Mouse (Mus musculus): ENCODE results near the gene Bicc1. TPM values are rescaled to one million over a fixed set of nuclear protein-coding genes. Genes with fewer than 3 reads are reported as not detected.

Gene Bicc1
- polyA plus RNA-seq, 1 experiment from 2014 or later = 5.2 TPM

- DNase-seq (ENCODE audit: low spot score) = no peak
- H3K27ac ChIP-seq (replicated peaks) = no peak overlapping the region
- peaks cover 4% of the 10 kb centered on the region; the same call in 1 of the 2 replicates for H3K4me1 ChIP-seq
- WGBS = 83% methylated on average over 11 of the region's 11 CpGs
- no peaks in the 10 kb centered on the region for H3K27me3 ChIP-seq (replicated peaks; ENCODE audit: low read depth, poor library complexity, severe bottlenecking)
- no peaks in the 10 kb centered on the region for H3K9me3 ChIP-seq
- no peak overlapping the region for H3K4me3 ChIP-seq
- no peaks in the 10 kb centered on the region for H3K36me3 ChIP-seq (replicated peaks)
These were observed 258.2 kb downstream of the Bicc1 start for GRCm38 (mm10) chr10:70901193-70901875.

- H3K9me3 ChIP-seq = no peaks in the 10 kb centered on the region
- no peak overlapping the region for H3K4me3 ChIP-seq
- H3K4me1 ChIP-seq = no peaks in the 10 kb centered on the region
- WGBS = 84% methylated on average over 8 of the region's 8 CpGs
- no peaks in the 10 kb centered on the region for H3K27me3 ChIP-seq (replicated peaks; ENCODE audit: low read depth, poor library complexity, severe bottlenecking)
- H3K36me3 ChIP-seq (replicated peaks) = no peaks in the 10 kb centered on the region
- H3K27ac ChIP-seq (replicated peaks) = no peak overlapping the region
- no peak for DNase-seq (ENCODE audit: low spot score)
These were observed 263.6 kb downstream of the Bicc1 start for GRCm38 (mm10) chr10:70895891-70896290.

GRCm38 (mm10) chr10:70878046-70878445, 281.5 kb downstream of the Bicc1 start:
- Histone ChIP-seq H3K27ac (replicated peaks) (no peak overlapping the region), H3K4me3 (no peak overlapping the region), H3K9me3 (no peaks in the 10 kb centered on the region), H3K36me3 (replicated peaks) (no peaks in the 10 kb centered on the region), H3K4me1 (0 out of 2 replicates have a peak, but pooled peaks cover 6% of the 10 kb centered on the region), H3K27me3 (replicated peaks; ENCODE audit: low read depth, poor library complexity, severe bottlenecking) (no peaks in the 10 kb centered on the region)
- WGBS = 67% methylated on average over 1 of the region's 1 CpGs
- no peak for DNase-seq (ENCODE audit: low spot score)

DNA sequence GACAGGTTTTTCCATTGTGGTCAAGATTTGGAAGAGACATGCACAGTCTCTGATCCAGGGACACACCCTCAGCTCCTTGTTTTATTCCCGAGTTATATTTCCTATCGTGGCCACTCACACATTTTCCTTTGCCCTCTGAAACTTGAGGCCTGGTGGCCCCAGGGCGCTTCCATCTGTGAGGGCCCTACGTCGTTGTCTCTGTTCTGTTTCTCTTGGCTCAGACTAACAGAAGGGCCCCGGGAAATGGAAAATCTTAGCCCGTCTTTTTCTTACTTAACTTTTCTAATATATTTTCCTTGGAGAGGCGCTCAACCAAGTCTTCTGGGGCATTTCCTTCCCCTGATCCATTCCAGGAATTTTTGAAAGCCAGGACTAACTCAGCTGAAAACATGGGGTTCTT, 281.9 kb downstream of the Bicc1 start:
- WGBS = 68% methylated on average over 8 of the region's 8 CpGs
- no peak for DNase-seq (ENCODE audit: low spot score)
- no peaks in the 10 kb centered on the region for H3K27me3 ChIP-seq (replicated peaks; ENCODE audit: low read depth, poor library complexity, severe bottlenecking)
- H3K36me3 ChIP-seq (replicated peaks) = no peaks in the 10 kb centered on the region
- 0 out of 2 replicates have a peak, but pooled peaks cover 6% of the 10 kb centered on the region for H3K4me1 ChIP-seq
- no peak overlapping the region for H3K27ac ChIP-seq (replicated peaks)
- H3K9me3 ChIP-seq = no peaks in the 10 kb centered on the region
- no peak overlapping the region for H3K4me3 ChIP-seq

- no peak for DNase-seq (ENCODE audit: low spot score)
- Histone ChIP-seq H3K4me1 (0 out of 2 replicates have a peak, but pooled peaks cover 6% of the 10 kb centered on the region), H3K27ac (replicated peaks) (no peak overlapping the region), H3K36me3 (replicated peaks) (no peaks in the 10 kb centered on the region), H3K9me3 (no peaks in the 10 kb centered on the region), H3K27me3 (replicated peaks; ENCODE audit: low read depth, poor library complexity, severe bottlenecking) (no peaks in the 10 kb centered on the region), H3K4me3 (no peak overlapping the region)
- 87% methylated on average over 9 of the region's 9 CpGs for WGBS
These were observed 283.0 kb downstream of the Bicc1 start for GRCm38 (mm10) chr10:70876522-70876921.

DNA sequence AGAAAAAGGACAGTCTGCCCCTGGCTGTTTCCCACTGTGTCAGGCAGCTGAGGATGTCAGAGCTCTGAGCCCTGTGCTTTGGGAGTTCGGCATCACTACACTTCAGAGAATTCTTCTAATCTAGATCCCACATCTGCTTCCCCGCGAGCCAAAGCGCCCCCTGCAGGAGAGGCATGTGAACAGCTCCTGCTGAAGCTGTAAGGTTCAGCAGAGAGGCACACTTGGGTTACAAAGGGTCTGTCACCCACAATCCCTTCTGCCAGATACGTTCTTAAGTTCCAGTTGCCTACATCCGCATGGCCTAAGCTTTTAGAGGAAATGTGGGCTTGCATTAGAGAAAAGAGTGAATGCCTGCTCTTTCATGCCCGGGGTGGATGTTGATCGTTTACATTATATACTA, 283.4 kb downstream of the Bicc1 start:
- DNase-seq (ENCODE audit: low spot score) = peak; percentile 36
- Histone ChIP-seq H3K36me3 (replicated peaks) (no peaks in the 10 kb centered on the region), H3K4me3 (no peak overlapping the region), H3K9me3 (no peaks in the 10 kb centered on the region), H3K4me1 (0 out of 2 replicates have a peak, but pooled peaks cover 6% of the 10 kb centered on the region), H3K27me3 (replicated peaks; ENCODE audit: low read depth, poor library complexity, severe bottlenecking) (no peaks in the 10 kb centered on the region), H3K27ac (replicated peaks) (no peak overlapping the region)
- WGBS = 70% methylated on average over 8 of the region's 8 CpGs

- 0 out of 2 replicates have a peak, but pooled peaks cover 6% of the 10 kb centered on the region for H3K4me1 ChIP-seq
- peak; percentile 37 for DNase-seq (ENCODE audit: low spot score)
- H3K27me3 ChIP-seq (replicated peaks; ENCODE audit: low read depth, poor library complexity, severe bottlenecking) = no peaks in the 10 kb centered on the region
- no peaks in the 10 kb centered on the region for H3K36me3 ChIP-seq (replicated peaks)
- no peaks in the 10 kb centered on the region for H3K9me3 ChIP-seq
- WGBS = 42% methylated on average over 12 of the region's 12 CpGs
- H3K27ac ChIP-seq (replicated peaks) = no peak overlapping the region
- no peak overlapping the region for H3K4me3 ChIP-seq
These were observed 284.4 kb downstream of the Bicc1 start for GRCm38 (mm10) chr10:70874994-70875538.

Other genes with a start within 250 kb of the Bicc1 start
- 87.8 and 88.0 TPM in 2 replicates for gene Tfam, start 78.6 kb upstream of the Bicc1 start, polyA plus RNA-seq (2016; fragmentation: Nextera tagmentation; extraction: Ambion mirVana)
- 101 and 107 TPM in 2 replicates for gene Ube2d1, start 125.6 kb upstream of the Bicc1 start, polyA plus RNA-seq (2016; fragmentation: Nextera tagmentation; extraction: Ambion mirVana)
- gene Cisd1, start 185.3 kb upstream of the Bicc1 start, polyA plus RNA-seq (2016; fragmentation: Nextera tagmentation; extraction: Ambion mirVana) = 115 and 130 TPM in 2 replicates
- gene Ipmk, start 188.1 kb upstream of the Bicc1 start, polyA plus RNA-seq (2016; fragmentation: Nextera tagmentation; extraction: Ambion mirVana) = 16.9 and 19.3 TPM in 2 replicates